Mouse (Mus musculus) C2C12 (cell line): ENCODE measurements around the gene Anxa3. TPM values are rescaled to one million over a fixed set of nuclear protein-coding genes. Genes with fewer than 3 reads are reported as not detected.

Experiments used
- H3K27me3 ChIP-seq: one replicate; pipeline ENCODE4 v1.6.1; 2011; ENCODE audit not compliant: control insufficient read depth, insufficient read depth, insufficient read length
- H3K36me3 ChIP-seq: one replicate; pipeline ENCODE4 v1.6.1; 2011; ENCODE audit not compliant: control insufficient read depth, insufficient read depth
- H3K4me3 ChIP-seq: one replicate; pipeline ENCODE4 v1.5.1; 2011; ENCODE audit warnings: mild to moderate bottlenecking, control low read depth; ENCODE audit not compliant: poor library complexity, insufficient read depth, severe bottlenecking
- H3K79me2 ChIP-seq: one replicate; pipeline ENCODE4 v1.6.1; 2011; ENCODE audit not compliant: control insufficient read depth, insufficient read depth
- H3K79me3 ChIP-seq: one replicate; pipeline ENCODE4 v1.6.1; 2011; ENCODE audit warnings: low read depth, control low read depth
- H3ac ChIP-seq: one replicate; pipeline ENCODE3; 2011; ENCODE audit warnings: low read depth; ENCODE audit not compliant: control insufficient read depth, insufficient read length
- CEBPB ChIP-seq: IDR thresholded peaks from one replicate; pipeline ENCODE4 v1.6.1; 2011; ENCODE audit warnings: low read depth, mild to moderate bottlenecking, control low read depth, moderate library complexity
- CTCF ChIP-seq: IDR thresholded peaks from one replicate; pipeline ENCODE4 v1.5.1; 2011; ENCODE audit not compliant: control insufficient read depth, insufficient read depth, insufficient read length
- FOSL1 ChIP-seq: IDR thresholded peaks from one replicate; pipeline ENCODE4 v1.8.0; 2011; ENCODE audit warnings: mild to moderate bottlenecking, low read length; ENCODE audit not compliant: poor library complexity, insufficient read depth, severe bottlenecking
- MAX ChIP-seq: IDR thresholded peaks from one replicate; pipeline ENCODE4 v1.6.1; 2011; ENCODE audit warnings: mild to moderate bottlenecking, control low read depth
- MYOD1 ChIP-seq: IDR thresholded peaks from one replicate; pipeline ENCODE4 v1.6.1; 2011; ENCODE audit warnings: low read depth; ENCODE audit not compliant: control insufficient read depth, insufficient read length
- MYOG ChIP-seq: IDR thresholded peaks from one replicate; pipeline ENCODE4 v1.6.1; 2011; ENCODE audit not compliant: control insufficient read depth, insufficient read length; ENCODE audit errors: extremely low read depth
- USF1 ChIP-seq: IDR thresholded peaks from one replicate; pipeline ENCODE4 v1.6.1; 2011; ENCODE audit warnings: low read depth, mild to moderate bottlenecking, control low read depth, moderate library complexity
- polyA plus RNA-seq: library from polyadenylated mRNA; unstranded; fragments of >200 nt; fragmentation: generic; extraction: Trizol; gene quantifications from one replicate; pipeline ENCODE4 v1.2.1, GENCODE M21; 2012; ENCODE audit warnings: missing spikeins

Gene Anxa3
- polyA plus RNA-seq, 1 experiment: 169 TPM

- no peak overlapping the region for H3K4me3 ChIP-seq
- no peaks in the 10 kb centered on the region for H3K36me3 ChIP-seq
- H3K27me3 ChIP-seq: no peaks in the 10 kb centered on the region
- no peaks in the 10 kb centered on the region for H3K79me3 ChIP-seq
- H3ac ChIP-seq: no peak overlapping the region
- TF ChIP-seq CEBPB: no peak
- TF ChIP-seq CTCF: no peak
- TF ChIP-seq USF1: no peak
- TF ChIP-seq MYOD1: no peak
- no peak for TF ChIP-seq MYOG
- TF ChIP-seq FOSL1: no peak
- no peak for TF ChIP-seq MAX
- H3K79me2 ChIP-seq: no peaks in the 10 kb centered on the region
Measured at GRCm38 (mm10) chr5:96783506-96784288, 9.4 kb upstream of the Anxa3 start.

- no peaks in the 10 kb centered on the region for H3K36me3 ChIP-seq
- H3ac ChIP-seq: no peak overlapping the region
- H3K79me2 ChIP-seq: no peaks in the 10 kb centered on the region
- H3K27me3 ChIP-seq: no peaks in the 10 kb centered on the region
- no peak overlapping the region for H3K4me3 ChIP-seq
- TF ChIP-seq USF1 (no peak), CTCF (no peak), FOSL1 (no peak), MYOG (no peak), MYOD1 (no peak), MAX (no peak), CEBPB (no peak)
- no peaks in the 10 kb centered on the region for H3K79me3 ChIP-seq
Measured at GRCm38 (mm10) chr5:96785096-96785495, 8.0 kb upstream of the Anxa3 start.

- Histone ChIP-seq H3K36me3 (peaks cover 5% of the 10 kb centered on the region), H3K27me3 (no peaks in the 10 kb centered on the region), H3K79me3 (peaks cover 33% of the 10 kb centered on the region), H3K4me3 (no peak overlapping the region), H3K79me2 (peaks cover 42% of the 10 kb centered on the region), H3ac (no peak overlapping the region)
- TF ChIP-seq MYOG (no peak), USF1 (no peak), CTCF (no peak), MAX (no peak), FOSL1 (no peak), CEBPB (no peak), MYOD1 (no peak)
Measured at GRCm38 (mm10) chr5:96792422-96792821, 717 bp upstream of the Anxa3 start.

- Histone ChIP-seq H3K79me2 (peaks cover 58% of the 10 kb centered on the region), H3ac (peak overlapping the region; percentile 89), H3K79me3 (peaks cover 44% of the 10 kb centered on the region), H3K27me3 (no peaks in the 10 kb centered on the region), H3K4me3 (peak overlapping the region; percentile 71), H3K36me3 (peaks cover 22% of the 10 kb centered on the region)
- TF ChIP-seq CTCF: no peak
- no peak for TF ChIP-seq CEBPB
- no peak for TF ChIP-seq MYOD1
- no peak for TF ChIP-seq FOSL1
- TF ChIP-seq MYOG: no peak
- TF ChIP-seq USF1: no peak
- no peak for TF ChIP-seq MAX
Measured at GRCm38 (mm10) chr5:96793953-96794635, 955 bp downstream of the Anxa3 start.

GRCm38 (mm10) chr5:96795752-96796151 is 2.6 kb downstream of the Anxa3 start:
- Histone ChIP-seq H3K36me3 (peaks cover 31% of the 10 kb centered on the region), H3ac (no peak overlapping the region), H3K4me3 (no peak overlapping the region), H3K79me2 (peaks cover 74% of the 10 kb centered on the region), H3K27me3 (no peaks in the 10 kb centered on the region), H3K79me3 (peaks cover 52% of the 10 kb centered on the region)
- TF ChIP-seq USF1 (no peak), MYOG (no peak), MYOD1 (no peak), CEBPB (no peak), MAX (no peak), FOSL1 (no peak), CTCF (no peak)
